Mouse (Mus musculus) cerebellum, adult 8-10 months (tissue): ENCODE measurements at regions not wholly inside any gene's neighbourhood (a gene's known extent, or its start where the extent isn't known, plus 50 kb on each side); places are given as distances from the start of the nearest gene placed in this dataset.

ENCODE experiments used
- DNase-seq: peaks from one replicate; pipeline ENCODE4 v3.0.0; 2022

- DNase-seq: no peak
Measured at GRCm38 (mm10) chr6:94336168-94336567, 52.5 kb upstream of the Magi1 start.
